Mouse (Mus musculus): ENCODE measurements around the gene Mtmr2. TPM values are rescaled to one million over a fixed set of nuclear protein-coding genes. Genes with fewer than 3 reads are reported as not detected.
A peak's percentile ranks its signal among the peaks of the same experiment; 100 is the strongest.
"Not testable (repeated sequence)": the region's sequence is repeated elsewhere in the genome, so short reads cannot be mapped to it uniquely, and the experiment has no call there.

Mtmr2 gene
- total RNA-seq (2021): 63.4 and 63.7 TPM in 2 replicates
- long read RNA-seq, transcript Mtmr2-201 (15 exons, 3,788 nt): major isoform, 49 of 99 reads
- long read RNA-seq, transcript Mtmr2-203 (16 exons, 3,106 nt): minor isoform, 11 of 99 reads
- long read RNA-seq, transcript Mtmr2-208 (16 exons, 3,088 nt): minor isoform, 21 of 99 reads
- long read RNA-seq, partial matches to known transcripts: 7 of 99 reads
- long read RNA-seq, other reads (novel, unspliced or antisense): 11 of 99 reads

DNA sequence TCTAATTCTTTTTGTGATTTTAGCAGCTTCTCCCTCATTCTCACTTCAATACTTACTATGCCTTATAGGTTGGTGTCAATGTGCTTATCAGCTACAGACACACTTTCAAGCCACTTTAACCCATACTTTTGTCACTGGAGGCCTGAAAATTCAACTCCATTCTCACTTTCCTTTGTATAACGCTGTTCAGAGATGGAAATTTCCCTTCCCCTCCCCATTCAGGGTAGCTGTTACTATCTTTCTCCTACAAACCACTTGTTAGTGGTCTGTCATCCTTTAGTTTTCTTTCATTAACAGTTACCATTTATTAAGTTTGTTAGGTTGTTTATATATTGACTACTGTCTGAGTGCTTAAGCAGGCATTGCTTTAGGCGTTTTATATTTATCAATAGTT, at the start of gene Mtmr2:
Gene Mtmr2 (plus strand): TSS at position 7 of the 394 bp plus-strand sequence.
- DNase-seq: no peak

DNA sequence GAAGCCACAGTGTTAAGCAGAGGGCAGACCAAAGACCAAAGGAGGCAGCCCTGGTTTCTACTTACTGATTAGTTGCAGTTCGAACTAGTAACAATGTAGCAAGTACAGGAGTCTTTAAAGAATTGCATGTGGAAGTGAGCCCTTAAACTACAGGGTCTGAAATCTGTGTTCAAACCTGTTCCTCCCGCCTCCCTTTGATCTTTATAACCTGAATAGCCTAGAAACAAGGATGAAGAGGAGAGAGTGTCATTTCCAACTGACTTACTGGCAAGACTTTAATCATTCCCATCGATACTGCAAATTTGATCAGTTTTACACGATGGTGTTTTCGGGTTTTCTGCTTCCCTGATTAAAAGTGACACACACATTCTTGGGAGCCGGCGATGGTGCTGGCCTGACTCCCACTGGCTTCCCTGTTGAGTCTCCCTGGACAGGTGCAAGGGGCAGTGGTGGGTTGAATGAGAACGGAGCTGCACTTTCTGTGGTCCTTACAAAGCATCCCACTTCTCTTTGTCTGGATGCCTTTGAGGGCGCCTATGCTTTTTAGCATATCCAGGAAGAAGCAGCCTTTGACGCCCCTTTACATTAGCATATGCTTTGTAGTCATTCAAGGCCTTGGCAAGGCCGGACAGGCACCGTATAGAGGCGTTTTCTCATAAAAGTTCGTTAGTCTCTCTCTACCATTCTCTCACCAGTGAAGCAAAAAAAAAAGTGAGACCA, 49.0 kb upstream of the Mtmr2 start:
- DNase-seq: no peak

DNA sequence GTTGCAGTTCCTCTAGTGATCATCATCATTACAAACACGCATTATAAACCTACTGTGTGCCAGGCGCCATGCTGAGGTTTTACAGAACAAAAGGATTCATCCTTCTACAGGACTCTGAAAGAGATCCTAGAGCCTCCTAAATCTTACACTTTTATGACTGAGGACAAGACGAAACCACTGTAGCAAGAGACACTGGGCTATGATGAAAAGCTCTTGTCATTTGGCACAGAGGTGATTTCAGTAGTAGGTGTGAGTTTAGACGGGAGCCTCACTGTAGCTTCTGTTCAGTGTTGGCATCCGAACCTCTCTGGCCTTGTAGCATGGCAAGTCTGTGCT, 48.5 kb upstream of the Mtmr2 start:
- DNase-seq: no peak

DNA sequence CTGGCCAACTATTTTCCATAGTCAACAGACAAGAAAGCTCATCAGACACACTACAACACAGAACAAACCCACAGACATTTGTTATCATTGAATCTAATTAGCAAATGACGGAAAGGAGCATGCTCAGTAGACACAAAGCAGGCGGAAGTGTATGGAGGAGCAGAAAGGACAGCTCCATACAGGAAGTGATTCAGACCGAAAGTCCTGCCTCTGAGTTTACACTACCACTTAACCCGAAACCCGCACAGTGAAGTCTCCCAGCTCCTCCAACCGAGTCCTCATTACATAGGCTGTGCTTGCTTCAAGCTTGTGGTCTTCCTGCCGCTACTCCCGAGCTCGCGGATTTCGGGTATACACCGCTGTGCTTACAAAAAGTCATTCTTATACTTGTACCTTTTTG, 46.4 kb upstream of the Mtmr2 start:
- no peak for DNase-seq

DNA sequence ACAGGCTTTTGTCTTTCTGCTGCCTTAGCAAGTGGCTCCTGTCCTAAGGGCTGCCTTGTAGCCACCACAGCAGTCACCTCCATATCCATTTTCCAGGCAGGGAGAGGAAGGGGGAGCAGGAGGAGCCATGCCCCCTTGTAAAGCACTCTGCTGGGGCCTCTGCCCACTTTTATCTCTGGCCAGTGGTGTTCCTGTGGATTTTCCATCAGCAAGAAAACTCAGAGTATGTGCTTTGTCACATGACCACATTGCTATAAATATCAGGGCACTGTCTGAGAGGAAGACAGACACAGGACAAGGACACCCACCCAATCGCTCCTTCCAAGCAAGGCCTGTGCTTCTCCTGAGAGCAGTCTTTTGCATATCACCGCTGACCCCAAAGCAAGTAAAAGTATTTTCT, 45.1 kb upstream of the Mtmr2 start:
- DNase-seq: no peak

DNA sequence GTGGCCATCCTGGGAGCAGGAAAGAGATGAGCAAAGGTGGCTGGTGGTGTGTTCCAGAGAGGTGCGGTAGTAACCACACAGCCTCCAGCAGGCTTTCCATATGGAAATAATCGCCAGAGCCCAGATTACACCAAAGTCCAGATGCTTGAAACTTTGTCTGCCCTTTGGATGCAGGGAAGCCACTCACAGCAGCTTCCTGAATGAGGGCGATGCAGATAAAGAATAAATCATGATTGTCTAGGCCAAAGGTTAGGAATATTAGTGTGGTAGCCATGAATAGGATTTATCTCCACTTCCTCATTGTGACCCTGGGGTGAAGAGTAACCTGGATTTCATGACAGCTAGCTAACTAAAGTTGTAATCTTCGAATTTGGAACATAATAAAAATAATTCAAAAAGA, 43.3 kb upstream of the Mtmr2 start:
- DNase-seq: no peak

DNA sequence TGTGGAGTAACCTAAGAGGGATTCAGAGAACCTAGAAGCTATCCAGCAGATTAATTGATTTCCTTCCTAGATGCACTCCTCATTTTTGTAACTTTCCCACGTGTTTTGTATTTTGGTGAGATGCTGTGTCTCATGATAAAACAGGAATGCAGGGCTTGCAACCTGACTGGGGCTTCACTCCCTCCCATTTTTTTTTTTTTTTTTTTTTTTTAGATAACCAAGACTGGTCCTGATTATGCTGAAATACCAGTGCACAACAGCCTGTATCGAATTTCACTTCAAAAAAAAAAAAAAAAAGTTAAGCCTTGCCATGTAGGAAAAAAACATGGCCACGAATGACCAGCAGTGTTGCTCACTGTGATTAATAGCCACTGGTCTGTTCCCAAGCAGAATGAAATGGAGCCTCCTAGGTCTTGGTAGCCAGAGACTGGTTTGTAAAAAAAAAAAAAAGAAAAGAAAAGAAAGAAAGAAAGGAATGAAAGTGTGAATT, 41.1 kb upstream of the Mtmr2 start:
- no peak for DNase-seq

DNA sequence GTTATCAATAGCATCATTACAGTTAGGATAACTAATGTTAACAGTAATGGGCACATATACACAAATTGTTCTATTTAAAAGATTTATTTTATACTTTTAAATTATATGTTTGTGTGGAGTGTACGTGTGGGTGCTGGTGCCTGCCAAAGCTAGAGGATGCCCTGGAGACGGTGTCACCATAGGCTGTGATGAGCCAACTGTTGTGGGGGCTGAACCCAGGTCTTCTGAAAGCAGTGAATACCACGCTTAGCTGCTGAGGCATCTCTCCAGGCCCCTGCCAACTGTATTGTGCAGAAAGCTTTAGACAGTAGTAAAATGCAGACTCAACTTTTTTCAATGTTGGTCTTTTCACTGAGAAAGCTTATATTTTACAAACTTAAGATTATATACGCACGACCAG, 38.8 kb upstream of the Mtmr2 start:
- DNase-seq: no peak

DNA sequence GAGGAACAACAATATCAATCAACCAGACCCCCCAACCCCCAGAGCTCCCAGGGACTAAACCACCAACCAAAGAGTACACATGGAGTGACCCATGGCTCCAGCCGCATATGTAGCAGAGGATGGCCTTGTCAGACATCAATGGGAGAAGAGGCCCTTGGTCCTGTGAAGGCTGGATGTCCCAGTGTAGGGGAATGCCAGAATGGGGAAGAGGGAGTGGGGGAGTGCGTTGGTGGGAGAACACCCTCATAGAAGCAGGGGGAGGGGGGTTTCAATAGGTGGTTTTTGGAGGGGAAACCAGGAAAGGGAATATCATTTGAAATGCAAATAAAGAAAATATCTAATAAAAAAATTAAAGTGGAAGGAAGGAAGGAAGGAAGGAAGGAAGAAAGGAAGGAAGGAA, 32.3 kb upstream of the Mtmr2 start:
- DNase-seq: not testable (repeated sequence)

DNA sequence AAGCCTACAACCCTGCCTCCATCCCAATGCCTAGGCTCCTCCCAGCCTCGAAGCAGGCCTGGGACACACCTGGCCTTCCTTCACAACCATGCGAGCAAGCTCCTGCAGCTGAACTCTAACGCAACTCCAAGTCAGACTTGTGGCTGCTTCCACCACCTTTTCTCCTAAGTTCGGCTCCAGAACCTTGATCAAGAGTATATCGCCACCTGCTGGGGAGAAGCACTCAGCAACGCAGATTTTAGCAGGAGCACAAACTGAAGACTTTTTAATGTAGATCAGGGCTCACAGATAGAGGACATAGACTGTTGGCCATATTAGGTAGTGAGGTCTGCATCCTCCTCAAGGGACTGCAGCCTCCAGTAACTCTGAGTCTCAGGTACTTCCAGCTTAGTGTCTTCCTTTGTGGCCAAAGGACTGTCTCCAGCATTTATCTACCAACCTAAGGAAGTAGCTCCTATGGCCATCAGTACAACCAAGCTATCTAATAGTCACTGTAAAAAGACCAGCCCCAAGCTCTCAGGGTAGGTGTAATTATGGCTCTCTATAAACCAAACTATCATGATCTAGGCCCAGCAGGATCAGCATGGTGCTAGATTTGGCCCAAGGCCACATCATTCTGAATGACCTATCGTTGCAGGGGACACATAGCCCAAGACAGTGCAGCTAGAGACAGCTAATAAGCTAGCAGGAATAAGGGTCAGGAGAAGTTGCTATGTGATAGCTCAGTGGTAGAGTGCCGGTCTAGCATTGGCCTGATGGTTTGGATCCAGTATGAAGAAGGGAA, 31.7 kb upstream of the Mtmr2 start:
- DNase-seq: peak; percentile 74

DNA sequence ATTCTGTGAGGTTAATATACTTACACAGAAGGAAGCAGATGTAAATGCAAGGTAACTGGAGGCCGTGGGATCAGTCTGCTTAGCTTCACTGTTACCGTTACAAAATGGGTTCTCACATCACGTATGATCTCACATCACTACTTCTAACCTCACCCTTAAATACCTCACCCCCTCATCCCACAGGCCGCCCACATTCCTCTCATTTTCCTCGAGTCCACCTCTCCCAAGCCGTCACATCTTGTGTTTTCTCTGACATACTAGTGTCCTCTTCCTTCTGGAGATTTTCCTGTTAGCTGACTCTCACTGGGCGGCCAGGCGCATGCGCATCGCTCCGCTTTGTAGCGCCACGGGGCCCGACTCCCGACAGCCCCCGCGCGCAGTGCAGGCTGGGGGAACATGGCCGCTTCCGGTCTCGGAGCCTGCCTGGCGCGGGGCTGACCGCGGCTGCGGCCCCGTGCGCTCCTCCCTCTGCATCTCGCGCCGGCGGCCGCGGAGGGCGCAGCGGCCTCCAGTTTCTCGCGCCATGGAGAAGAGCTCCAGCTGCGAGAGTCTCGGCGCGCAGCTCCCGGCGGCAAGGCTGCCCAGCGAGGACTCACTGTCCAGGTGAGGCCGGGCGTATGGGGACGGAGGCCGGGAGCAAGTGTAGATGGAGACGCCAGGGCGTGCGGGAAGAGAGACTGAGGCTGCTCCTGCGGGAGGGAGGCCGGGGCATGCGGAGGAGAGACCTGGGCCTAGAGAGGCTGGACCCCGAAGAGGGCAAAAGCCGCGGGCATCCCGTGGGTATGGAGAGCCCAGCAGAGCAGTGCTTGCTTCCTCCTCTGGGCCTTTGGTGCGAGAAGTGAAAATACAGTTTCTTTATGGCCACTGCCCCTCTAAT, 826 bp downstream of the Mtmr2 start:
- peak; percentile 99 for DNase-seq

DNA sequence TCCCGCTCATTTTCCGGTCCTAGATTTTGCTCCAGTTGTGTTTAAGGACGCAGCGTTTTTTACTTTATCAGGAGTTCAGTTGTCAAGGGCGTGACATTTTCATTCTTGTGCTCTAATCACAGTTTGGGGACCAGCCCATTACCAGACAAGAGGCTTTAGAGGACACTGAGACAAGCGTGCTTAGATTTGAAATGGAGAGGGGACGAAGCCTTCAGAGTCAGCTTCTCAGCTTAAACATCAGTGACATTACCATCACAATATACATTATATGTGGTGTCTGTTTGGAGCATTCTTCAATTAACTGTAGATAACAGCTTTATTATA, 1.4 kb downstream of the Mtmr2 start:
- no peak for DNase-seq

DNA sequence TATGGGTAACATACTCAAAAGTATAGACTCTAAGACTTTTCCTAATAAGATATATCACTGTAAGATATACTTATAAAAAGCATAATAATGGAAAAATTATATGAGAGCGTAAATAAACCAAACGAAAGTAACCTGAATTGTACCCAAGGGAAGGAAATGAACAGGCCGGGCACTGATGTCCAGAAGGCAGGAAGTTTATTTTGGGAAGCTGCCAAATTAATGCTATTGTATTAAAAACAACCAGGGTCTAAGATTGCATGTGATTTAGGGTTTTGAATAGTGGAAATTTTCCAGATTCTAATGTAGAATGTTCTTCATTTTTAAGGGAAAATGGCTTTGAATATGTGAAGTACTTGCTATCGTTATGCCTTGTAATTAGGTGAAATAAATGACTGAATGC, 4.3 kb downstream of the Mtmr2 start:
- DNase-seq: no peak

DNA sequence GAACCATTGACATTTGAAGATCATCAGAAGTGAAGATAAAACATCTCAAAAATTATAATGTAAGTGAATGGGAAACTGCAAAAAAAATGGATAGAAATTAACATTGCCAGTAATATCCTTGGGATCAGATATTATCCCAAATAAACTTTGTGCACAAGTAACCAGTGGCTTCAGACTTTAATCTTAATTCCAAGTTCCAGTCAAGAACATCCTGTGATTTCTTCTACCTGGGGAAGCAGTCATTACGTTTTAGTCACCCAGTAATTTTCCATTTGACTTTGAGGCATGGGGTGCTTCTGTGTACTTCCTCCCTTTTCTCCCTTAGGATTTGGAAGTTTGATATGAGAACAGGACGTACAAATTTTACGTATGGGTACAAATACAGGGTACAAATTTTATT, 12.2 kb downstream of the Mtmr2 start:
- DNase-seq: no peak

DNA sequence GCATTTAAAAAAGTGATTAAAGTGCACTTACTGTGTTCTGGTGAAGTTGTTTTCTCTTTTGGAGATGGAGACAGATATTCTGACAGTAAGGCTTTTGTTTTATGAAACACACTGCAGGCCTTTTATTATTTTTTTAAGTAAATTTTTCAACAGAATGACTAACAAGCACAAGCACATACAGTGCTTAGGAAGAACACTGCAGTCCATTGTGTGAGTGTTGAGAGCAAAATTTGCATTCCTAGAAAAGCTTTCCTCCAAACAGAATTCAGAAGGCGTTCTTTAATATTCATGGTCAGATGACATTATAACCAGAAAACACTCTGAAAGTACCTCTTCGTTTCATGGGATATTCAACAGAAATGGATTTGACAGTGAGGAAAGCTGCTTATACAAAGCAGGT, 17.4 kb downstream of the Mtmr2 start:
- no peak for DNase-seq

DNA sequence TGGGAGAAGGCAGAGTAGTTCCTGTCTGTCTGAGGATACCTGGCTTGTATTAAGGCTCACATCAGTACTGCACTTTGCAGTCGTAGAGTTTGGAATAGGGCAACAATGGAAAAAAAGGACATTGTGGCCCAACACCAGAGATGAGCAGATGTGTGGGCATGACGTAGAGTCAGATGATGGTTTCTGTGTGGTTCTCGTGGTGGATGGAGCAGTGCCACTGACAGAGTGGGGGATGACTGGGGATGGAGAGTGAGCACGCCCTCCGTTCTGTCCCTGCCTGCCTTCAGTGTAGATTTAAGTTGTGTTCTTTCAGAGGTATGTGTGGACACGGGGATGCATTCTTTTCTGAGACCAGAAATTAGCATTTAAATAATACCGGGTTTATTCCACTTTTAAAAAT, 18.4 kb downstream of the Mtmr2 start:
- DNase-seq: no peak

DNA sequence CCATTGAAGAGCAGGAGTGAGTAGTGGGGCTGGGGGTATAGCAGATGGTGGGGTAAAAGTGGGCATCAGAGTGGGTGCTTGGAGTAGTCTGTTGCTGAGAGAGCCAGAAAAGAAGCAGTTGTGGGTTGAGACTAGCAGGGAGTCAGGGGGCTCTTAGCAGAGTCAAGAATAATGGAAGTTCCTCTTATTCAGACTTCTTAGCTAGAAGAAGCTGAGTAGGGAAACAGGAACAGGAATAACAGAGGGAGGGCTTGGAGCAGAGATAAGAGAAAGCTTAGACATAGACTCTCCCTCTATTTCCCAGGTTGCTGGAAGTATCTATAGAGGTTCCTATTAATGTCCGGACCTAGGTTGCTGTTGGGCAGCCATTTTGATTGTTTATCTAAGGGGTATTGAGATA, 26.5 kb downstream of the Mtmr2 start:
- no peak for DNase-seq

DNA sequence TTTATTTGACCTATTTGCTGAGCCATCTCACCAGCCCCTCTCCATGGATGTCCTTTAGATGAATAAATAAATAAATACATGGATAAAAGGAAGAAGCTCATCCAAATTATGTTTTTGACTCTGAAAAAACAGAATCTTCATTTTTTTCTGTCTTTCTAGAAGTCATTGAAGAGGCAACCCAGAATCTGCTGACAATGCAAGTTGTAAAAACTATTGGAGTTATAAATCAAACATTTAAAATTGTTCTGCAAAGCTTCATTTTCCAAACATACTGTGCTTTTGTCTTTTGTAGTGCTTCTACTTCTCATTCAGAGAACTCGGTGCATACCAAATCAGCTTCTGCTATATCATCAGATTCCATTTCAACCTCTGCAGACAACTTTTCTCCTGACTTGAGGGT, 33.8 kb downstream of the Mtmr2 start:
- no peak for DNase-seq

DNA sequence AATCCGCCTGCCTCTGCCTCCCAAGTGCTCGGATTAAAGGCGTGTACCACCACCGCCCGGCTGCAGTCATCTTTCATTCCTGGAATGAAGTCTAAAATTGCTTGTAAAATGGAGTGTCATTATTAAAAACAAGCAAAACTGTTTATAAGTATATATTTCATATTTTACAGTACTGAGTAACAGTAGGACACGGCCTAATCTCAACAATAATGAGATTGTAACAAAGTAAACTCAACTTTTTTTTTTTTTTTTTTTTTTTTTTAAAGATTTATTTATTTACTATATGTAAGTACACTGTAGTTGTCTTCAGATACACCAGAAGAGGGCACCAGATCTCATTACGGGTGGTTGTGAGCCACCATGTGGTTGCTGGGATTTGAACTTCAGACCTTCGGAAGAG, 42.7 kb downstream of the Mtmr2 start:
- not testable (repeated sequence) for DNase-seq

DNA sequence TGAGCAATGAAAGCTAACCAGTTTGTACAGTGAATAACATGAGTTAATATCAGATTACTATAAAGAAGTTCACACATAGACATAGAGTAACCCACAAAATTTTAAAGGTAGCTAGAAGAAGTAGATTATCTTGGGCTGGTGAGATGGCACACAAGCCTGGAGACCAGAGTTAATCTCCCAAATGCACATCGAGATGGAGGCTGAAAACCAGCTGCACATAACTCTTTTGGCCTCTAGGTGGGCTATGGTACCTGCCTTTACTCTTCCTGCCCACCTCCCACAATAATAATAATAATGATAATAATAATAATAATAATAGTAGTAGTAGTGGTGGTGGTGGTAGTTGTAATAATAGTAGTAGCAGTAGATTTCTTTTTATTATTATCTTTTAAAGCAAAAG, 46.1 kb downstream of the Mtmr2 start:
- no peak for DNase-seq

DNA sequence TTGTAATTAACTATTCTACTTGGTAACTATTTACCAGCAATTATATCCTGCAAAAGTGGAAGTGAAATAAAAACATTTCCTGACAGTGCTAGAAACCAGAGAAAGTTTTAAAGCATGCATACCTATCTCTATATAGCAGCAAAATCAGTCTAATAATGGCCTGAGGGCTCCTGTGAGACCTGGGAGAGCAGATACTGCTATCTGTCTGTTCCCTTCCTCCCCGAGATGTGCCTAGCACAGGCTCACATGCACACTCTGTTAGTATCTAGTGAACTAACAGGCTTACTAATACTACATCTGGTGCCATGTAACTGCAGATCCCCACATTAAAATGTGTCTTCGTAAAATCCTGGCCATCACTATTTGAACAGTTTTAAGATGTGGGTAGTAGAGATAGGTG, 46.5 kb downstream of the Mtmr2 start:
- DNase-seq: no peak

DNA sequence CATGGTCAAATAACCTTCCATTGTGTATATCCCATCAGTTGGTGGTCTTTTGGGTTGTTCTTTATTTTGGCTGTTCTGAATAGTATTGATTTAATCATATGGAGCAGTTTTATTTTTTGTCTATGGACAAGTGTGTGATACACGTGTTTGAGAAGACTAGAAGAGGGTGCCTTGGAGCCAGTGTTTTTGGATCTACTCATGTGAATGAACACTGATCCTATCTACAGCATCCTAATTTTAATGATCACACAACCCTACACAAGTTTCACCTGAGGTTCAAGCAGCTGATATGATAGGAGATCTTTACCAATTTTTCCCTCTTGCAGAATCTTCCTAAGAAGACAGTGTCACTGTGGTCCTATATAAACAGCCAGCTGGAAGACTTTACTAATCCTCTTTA, 56.3 kb downstream of the Mtmr2 start:
- DNase-seq: no peak

DNA sequence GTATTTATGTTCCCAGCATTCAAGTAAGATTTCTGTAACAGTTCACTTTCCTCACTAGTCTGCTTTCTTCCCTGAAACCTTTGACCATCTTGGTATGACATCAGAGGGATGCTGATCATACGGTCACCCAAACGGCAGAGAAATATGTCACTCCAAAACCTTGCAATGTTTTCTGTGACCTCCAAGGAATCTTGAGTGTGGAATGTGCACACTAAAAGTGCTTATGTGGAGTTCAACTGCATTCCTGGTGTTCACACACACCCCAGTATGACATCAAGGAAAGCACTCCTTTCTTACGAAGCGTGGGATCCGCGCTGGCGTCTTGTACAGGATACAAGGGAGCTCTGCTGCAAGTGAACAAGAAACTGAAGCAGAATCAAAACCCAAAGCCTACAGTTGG, 58.6 kb downstream of the Mtmr2 start:
- DNase-seq: no peak

Measured in adrenal gland, postnatal 25 days (tissue).